Mouse (Mus musculus) cerebellum, adult 2 months (tissue): ENCODE measurements around the gene Itga5. TPM values are rescaled to one million over a fixed set of nuclear protein-coding genes. Genes with fewer than 3 reads are reported as not detected.

Experiments
- DNase-seq, 2 experiments: peaks; one replicate each; pipeline ENCODE4 v3.0.0; 2021
- H3K27ac ChIP-seq: fragments of 200-500 bp; 2 replicates; pipeline ENCODE4 v1.5.1; 2012; ENCODE audit warnings: low read length, control low read depth, inconsistent platforms; ENCODE audit not compliant: insufficient read depth
- H3K27me3 ChIP-seq: fragments of 200-500 bp; 2 replicates; pipeline ENCODE4 v1.6.1; 2012; ENCODE audit warnings: inconsistent platforms, mild to moderate bottlenecking, low read length, moderate library complexity; ENCODE audit not compliant: control insufficient read depth, insufficient read depth
- H3K4me1 ChIP-seq: fragments of 200-500 bp; 2 replicates; pipeline ENCODE4 v1.6.1; 2011; ENCODE audit warnings: low read length; ENCODE audit not compliant: control insufficient read depth, insufficient read depth
- H3K4me3 ChIP-seq: fragments of 200-500 bp; replicated peaks from 2 replicates; pipeline ENCODE3; 2011; ENCODE audit warnings: mild to moderate bottlenecking, low read depth, low read length, control low read depth; ENCODE audit not compliant: insufficient read depth
- CTCF ChIP-seq: fragments of 200-500 bp; IDR thresholded peaks from 2 replicates; pipeline ENCODE4 v1.5.1; 2011; ENCODE audit warnings: low read depth, mild to moderate bottlenecking, control low read depth, low read length, moderate library complexity, borderline replicate concordance; ENCODE audit not compliant: insufficient read depth
- POLR2A ChIP-seq: fragments of 200-500 bp; IDR thresholded peaks from 2 replicates; pipeline ENCODE4 v1.6.1; 2011; ENCODE audit warnings: low read length, control low read depth, borderline replicate concordance; ENCODE audit not compliant: insufficient read depth
- WGBS: fragments of 180-500 bp; shearing (Covaris S2); methylation state at CpG from one replicate; pipeline ENCODE4 v1.1.7; 2018; 5-methylcytosine and 5-hydroxymethylcytosine counted together
- polyA plus RNA-seq: library from polyadenylated mRNA; depleted of rRNA; stranded (reverse); fragments of >200 nt; gene quantifications from 2 replicates; pipeline ENCODE4 v1.2.3, GENCODE M21; 2012

Gene Itga5
- polyA plus RNA-seq, 1 experiment = 1.6 TPM

DNA sequence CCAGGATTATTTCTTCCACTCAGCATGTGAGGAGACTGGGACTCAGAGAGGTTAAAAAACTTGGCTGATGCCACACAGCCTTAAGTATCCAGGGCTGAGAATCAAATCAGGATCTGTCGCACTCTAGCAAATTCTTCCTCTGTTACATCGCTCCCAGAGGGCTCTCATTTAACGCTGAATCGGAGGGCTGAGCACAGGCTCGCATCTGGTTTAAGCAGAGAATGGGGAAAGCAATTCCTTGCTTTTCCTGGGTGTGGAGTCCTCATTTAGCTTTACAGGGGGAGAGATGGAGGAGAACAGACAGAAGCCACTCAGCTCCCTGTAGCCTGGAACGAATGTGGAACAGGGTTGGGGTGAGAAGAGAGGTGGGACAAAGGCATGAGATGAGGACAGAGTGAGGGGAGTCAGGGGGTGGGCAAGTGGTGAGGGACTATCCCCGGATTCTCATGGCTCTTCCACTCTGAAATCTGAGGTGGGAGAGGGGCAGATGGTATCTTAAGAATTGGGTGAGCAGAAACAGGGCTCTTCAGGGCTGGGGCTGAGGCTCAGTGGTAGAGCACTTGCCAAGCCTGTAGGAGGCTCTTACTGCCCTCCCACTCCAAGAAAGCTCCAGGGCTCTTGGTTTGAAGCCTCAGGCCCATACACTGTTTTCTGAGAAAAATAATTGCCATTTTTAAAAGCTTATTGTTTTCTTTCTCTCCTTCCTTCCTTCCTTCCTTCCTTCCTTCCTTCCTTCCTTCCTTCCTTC is 30.9 kb downstream of the Itga5 start:
- Histone ChIP-seq H3K27ac (no peak overlapping the region), H3K4me1 (no peaks in the 10 kb centered on the region; the same call in none of the 2 replicates), H3K27me3 (no peaks in the 10 kb centered on the region), H3K4me3 (no peak overlapping the region)
- no peak for DNase-seq
- 41% methylated on average over 7 of the region's 7 CpGs for WGBS
- TF ChIP-seq CTCF (no peak), POLR2A (no peak)

DNA sequence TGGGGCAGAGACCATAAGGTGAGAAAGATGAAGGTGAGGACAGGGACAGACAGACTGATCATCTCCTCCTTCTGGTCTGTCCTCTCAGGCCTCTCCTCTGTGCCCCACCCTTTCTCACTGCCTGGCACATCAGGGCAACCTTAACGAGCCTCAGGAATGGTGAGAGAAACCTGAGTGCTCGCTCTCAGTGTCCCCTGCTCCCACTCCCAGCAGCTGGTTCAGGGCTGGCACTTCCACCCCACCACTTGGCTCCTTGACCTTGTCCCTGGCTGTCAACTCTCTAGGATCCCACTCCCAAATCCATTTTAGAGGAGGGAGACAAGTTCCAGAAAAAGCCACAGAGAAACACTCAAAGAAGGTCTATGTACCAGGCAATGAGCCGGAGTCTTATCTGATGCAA is 31.5 kb downstream of the Itga5 start:
- Histone ChIP-seq H3K4me1 (no peaks in the 10 kb centered on the region; the same call in 1 of the 2 replicates), H3K4me3 (no peak overlapping the region), H3K27me3 (no peaks in the 10 kb centered on the region), H3K27ac (no peak overlapping the region)
- DNase-seq = no peak
- TF ChIP-seq CTCF = no peak
- no peak for TF ChIP-seq POLR2A
- 81% methylated on average over 3 of the region's 3 CpGs for WGBS

DNA sequence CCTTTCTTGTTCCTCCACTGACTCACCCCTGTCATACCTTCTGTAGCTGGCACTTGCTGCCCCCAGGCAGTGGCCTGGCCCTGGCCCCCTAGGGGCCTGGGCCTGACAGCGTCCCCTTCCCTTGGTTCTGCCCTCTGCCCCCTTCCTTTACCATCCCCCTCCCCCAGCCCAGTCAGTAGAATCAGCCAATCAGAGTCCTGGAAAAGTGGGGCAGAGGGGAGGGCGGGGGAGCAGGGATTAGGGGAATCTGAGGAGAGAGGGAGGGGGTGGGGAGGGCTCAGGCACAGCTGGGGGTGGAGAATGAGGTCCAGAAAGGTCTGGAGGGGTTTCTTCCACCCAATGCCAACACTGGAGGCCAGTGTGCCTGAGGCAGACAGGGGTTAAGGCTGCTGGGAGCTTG is 32.4 kb downstream of the Itga5 start:
- Histone ChIP-seq H3K4me3 (no peak overlapping the region), H3K4me1 (no peaks in the 10 kb centered on the region; the same call in 1 of the 2 replicates), H3K27me3 (no peaks in the 10 kb centered on the region), H3K27ac (no peak overlapping the region)
- DNase-seq = no peak
- TF ChIP-seq POLR2A = no peak
- TF ChIP-seq CTCF = no peak
- WGBS = 18% methylated on average over 2 of the region's 2 CpGs

DNA sequence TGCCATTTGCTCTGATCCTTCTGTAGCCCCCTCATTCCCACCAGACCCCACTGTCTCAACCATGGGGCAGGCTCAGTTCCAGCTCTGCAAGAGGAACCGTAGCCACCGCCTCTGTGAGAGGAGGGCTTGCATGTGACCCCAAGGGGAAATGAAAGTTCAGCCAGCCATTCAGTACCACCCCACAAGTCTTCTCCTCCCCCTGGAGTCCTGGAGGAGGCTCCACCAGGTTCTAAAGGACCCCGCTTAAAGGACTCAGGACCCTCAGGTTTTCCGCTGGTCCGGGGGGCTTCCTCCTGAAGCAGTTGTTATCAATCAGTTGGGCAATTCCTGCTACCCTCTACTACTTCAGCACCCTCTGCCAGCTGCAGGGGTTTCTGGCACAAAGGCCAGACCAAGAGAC is 32.8 kb downstream of the Itga5 start:
- no peaks in the 10 kb centered on the region for H3K27me3 ChIP-seq
- H3K27ac ChIP-seq = no peak overlapping the region
- no peak for DNase-seq
- H3K4me3 ChIP-seq = no peak overlapping the region
- TF ChIP-seq CTCF (no peak), POLR2A (no peak)
- H3K4me1 ChIP-seq = no peaks in the 10 kb centered on the region; the same call in 1 of the 2 replicates
- WGBS = 72% methylated on average over 5 of the region's 5 CpGs

DNA sequence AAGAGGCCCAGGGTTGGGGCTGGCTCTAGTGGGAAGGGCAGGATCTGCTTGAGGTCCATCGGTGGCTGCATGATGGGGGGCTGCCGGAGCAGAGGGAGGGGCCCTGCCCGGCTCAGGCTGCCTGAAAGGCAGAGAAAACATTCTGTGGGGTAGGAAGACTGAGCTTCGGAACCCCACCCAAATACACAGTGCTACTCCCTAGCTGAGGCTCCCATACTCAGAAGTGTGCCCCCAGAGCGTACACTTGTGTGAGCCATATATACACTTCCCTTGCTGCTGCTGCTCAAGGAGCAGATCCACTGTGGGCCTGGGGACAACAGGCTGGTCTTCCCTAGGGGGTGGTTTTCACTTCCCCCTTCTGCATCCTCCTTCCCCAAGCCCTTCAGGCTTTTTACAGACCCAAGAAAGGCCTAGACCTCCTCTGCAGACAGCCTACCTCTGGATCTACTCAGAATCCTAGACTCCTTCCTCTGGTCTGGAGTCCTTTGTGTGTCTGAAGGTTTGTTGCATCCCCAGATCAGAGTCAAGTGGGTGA is 33.4 kb downstream of the Itga5 start:
- no peaks in the 10 kb centered on the region for H3K27me3 ChIP-seq
- H3K4me1 ChIP-seq = no peaks in the 10 kb centered on the region
- 64% methylated on average over 5 of the region's 5 CpGs for WGBS
- TF ChIP-seq CTCF (no peak), POLR2A (no peak)
- no peak overlapping the region for H3K27ac ChIP-seq
- no peak for DNase-seq
- no peak overlapping the region for H3K4me3 ChIP-seq

DNA sequence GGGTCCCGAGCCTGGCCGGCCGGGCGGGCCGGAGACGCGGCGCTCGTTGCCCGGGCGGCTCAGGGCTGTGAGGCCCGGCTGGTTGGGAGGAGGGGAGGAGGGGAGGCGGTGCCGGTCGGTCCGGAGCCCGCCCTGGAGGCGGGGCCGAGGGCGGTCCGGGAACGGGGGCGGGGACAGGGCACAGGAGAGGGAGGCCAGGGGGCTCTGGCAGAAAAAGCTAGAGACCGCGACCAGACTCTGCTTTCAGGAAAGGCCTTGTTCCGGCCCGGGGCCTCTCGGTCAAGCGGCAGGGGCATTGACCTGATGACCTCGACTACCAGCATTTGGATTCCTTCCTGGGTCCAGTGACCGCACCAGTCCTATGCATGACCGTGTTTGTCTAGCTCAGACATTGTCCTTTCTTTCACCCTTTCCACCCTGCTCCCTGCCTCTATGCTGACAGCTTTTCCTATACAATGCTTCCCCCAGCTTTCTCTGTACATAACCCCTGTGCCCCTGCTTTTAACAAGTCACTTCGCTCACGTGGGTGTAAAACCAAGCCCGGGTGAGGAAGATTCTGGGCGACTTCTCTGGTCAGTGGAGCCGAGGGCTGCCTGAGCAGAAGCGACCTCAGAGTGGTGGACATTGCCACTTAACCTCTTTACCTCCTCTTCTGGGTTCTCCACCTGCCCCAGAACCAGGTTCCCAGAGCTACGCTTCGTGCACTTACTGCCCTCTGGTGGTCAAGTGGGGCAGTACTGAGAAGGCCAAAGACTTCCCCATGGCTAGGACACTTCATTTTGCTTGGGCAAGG is 42.9 kb downstream of the Itga5 start:
- 1% methylated on average over 26 of the region's 40 CpGs for WGBS
- Histone ChIP-seq H3K4me1 (peaks cover 16% of the 10 kb centered on the region), H3K27me3 (no peaks in the 10 kb centered on the region), H3K4me3 (peak overlapping the region; percentile 88), H3K27ac (no peak overlapping the region)
- peak; percentile 87 to 89 for DNase-seq
- TF ChIP-seq POLR2A = peak; percentile 41; the same call in 1 of the 2 replicates
- TF ChIP-seq CTCF = peak; percentile 94

DNA sequence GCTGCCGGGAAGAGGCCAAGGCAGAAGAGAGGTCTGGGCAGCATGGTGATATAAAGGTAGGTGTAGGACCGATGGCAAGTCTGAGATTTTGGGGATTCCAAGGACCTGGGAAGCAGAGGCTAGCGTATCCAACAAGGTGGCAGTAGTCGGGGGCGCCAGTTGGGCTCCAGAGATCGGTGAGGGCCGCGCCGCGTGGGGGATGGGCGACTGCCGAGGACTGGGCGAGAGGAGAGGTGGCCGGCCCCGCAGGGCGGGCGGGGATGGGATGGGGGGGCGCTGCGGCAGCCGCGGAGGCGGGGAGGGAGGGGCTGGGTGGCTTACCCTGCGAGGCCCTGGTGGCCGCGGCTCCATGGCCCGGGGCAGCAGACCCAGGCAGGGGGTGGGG is 43.5 kb downstream of the Itga5 start:
- WGBS = under 1% methylated on average over 18 of the region's 26 CpGs
- Histone ChIP-seq H3K27ac (no peak overlapping the region), H3K4me1 (peaks cover 19% of the 10 kb centered on the region), H3K4me3 (peak overlapping the region; percentile 88), H3K27me3 (no peaks in the 10 kb centered on the region)
- TF ChIP-seq POLR2A (no peak), CTCF (no peak)
- no peak for DNase-seq
